Mouse (Mus musculus): ENCODE measurements around the gene Ofcc1.

DNA sequence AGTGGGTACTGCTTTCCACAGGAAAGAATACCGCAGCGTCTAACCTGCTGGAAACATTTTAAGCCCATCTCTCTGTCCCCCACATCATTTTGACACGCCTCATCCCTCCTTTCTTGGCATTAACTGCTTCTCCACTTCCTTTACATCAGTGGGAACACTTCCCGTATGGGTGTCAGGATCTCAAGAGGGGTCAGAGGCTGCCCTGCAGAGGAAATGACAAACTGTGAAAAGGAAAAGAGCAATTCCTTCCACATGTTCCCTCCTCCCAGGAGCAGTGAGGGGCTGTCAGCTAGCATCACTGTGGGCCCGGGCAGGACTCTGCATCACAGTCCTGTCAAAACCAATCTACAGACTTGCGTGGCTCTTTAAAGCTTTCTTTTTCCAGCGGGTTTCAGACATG is 193.4 kb downstream of the Ofcc1 start:
- TF ChIP-seq CTCF (IDR thresholded peaks at IDR 0.05; ENCODE audit: low read depth, low read length) (no peak), GATA1 (IDR thresholded peaks at IDR 0.05; ENCODE audit: borderline replicate concordance, low read length) (no peak), TAL1 (conservative IDR thresholded peaks at IDR 0.05; ENCODE audit: low read depth, low read length) (no peak), POLR2AphosphoS5 (IDR thresholded peaks at IDR 0.05; ENCODE audit: insufficient replicate concordance, low read depth, low read length) (no peak), GATA2 (IDR thresholded peaks at IDR 0.05; ENCODE audit: borderline replicate concordance, low read depth, low read length) (no peak)

Measured in G1E (cell line).